Mouse (Mus musculus) bone marrow, adult 2 months (tissue): ENCODE results near the gene Kcnh4.

ENCODE experiments used
- CTCF ChIP-seq: fragments of 200-500 bp; IDR thresholded peaks from 2 replicates; pipeline ENCODE4 v1.5.1; 2011; ENCODE audit warnings: low read length, control low read depth; ENCODE audit not compliant: control insufficient read depth, insufficient read depth
- POLR2A ChIP-seq: fragments of 200-500 bp; IDR thresholded peaks from 2 replicates; pipeline ENCODE4 v1.6.1; 2011; ENCODE audit warnings: low read depth, mild to moderate bottlenecking, control low read depth, low read length, borderline replicate concordance; ENCODE audit not compliant: control insufficient read depth

GRCm38 (mm10) chr11:100756476-100756875 lies 3.3 kb downstream of the Kcnh4 start:
- TF ChIP-seq POLR2A: no peak
- no peak for TF ChIP-seq CTCF
